Mouse (Mus musculus) leukemia stem cell, adult 10-12 weeks (primary cell): ENCODE measurements around the gene Cacnb2. TPM values are rescaled to one million over a fixed set of nuclear protein-coding genes. Genes with fewer than 3 reads are reported as not detected.

Experiments
- polyA plus RNA-seq: library from polyadenylated mRNA; stranded (reverse); fragments of >175 nt; gene quantifications from 2 replicates; pipeline ENCODE4 v1.2.3, GENCODE M21; 2012; ENCODE audit warnings: low replicate concordance

Gene Cacnb2
- polyA plus RNA-seq: 0.19 and 0.23 TPM in 2 replicates

GRCm38 (mm10) chr2:14602788-14603187 lies at the start of gene Cacnb2:
TSS of gene Cacnb2 (plus strand) at chr2:14603088.

Other genes with a start within 250 kb of the Cacnb2 start
- not detected in 2 replicates for gene Slc39a12, start 214.8 kb upstream of the Cacnb2 start, polyA plus RNA-seq